Mouse (Mus musculus) inflammation-experienced regulatory T-cells, adult 6 months (primary cell): ENCODE data around the gene Zdhhc6. TPM values are rescaled to one million over a fixed set of nuclear protein-coding genes. Genes with fewer than 3 reads are reported as not detected.

ENCODE experiments used
- ATAC-seq: one replicate; pipeline ENCODE4 v1.8.0; 2017
- polyA plus RNA-seq, 3 experiments: library from polyadenylated mRNA; unstranded; fragments of 100-300 nt; shearing (Covaris generic); gene quantifications; one replicate each; pipeline ENCODE4 v1.2.1; 2017

Gene Zdhhc6
- polyA plus RNA-seq, 3 experiments from 2014 or later = 59.2 to 70.5 (median 65.2) TPM

GRCm38 (mm10) chr19:55256156-55256555 is 59.7 kb downstream of the Zdhhc6 start:
- no peak for ATAC-seq

DNA sequence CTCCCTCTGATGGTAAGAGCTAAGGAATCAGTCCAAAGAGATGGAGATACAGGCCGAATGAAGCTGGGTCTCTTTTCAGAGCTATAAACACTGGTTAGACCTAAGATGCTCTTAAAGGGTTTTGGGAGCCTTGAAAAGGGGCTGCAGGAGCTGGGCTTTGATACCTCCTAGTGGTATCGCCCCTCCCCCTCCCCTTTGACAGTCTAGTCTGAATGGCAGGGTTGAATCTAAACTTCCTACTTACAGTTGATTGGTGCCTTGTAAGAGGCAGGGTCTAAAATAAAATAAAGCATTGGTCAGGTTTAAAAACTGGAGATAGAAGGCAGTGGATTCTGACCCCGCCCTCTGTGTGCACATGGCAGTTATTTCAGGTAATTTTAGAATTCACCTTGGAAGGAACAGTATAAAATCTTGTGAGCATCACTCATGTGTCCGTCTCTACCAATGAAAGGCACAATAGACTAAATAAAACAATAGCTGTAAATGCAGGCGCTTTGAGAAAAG is 61.3 kb downstream of the Zdhhc6 start:
- ATAC-seq = peak; percentile 57

DNA sequence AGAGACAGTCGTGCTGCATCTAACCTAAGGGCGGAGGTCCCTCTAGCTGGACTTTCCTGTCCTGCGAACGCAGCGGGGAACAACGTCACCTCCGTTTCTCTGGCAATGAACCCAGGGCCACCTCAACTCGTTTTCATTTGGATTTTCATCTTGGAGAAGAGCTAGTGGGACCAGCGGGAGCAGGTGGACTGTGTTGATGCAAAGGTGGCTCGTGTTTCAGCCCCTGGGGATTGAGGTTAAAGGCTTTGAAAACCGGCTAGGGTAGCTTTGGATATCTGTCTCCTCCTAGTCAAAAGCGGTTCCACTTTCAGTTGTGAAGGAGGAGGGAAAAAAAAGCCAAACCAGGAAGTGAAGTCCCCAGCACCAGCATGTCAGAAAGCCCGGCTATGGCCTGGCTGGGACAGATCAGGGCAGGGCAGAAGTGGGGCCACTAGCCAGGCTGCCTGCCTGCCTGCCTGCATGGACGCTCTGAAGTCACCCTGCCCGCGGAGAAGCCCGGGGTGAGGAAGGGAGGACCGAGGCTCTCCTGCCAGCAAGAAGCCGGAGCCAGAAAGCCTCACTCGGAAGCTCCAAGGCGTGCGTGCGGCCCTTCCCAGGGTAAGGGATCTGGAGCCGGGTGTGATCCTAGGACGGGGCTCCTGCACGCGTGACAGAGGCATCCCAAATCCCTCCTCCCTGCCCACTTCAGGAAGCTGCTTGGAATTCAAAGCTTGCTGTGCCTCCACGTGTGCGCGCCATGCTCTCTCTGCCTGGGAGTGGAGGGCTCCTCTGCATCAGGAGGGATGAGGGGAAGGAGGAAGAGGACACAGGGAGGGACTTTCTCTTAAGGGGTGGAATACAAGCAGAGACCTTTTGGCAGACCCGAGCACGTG is 62.0 kb downstream of the Zdhhc6 start:
- ATAC-seq = peak; percentile 80

DNA sequence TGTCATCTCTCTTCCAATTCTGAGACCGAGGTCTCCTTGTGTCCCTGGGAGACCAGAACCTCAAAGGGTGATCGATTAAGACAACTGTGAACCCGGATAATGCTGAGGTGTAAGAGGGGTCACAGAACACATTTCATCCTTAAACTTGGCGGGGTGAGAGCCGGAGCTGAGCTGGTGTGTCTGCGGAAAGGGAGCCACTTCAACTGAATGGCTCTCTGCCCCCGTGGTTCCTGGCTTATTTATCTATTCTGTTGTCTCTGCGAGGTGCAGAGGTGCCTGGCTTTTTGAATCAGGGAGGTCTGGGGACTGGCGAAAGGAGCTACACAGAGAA is 62.6 kb downstream of the Zdhhc6 start:
- peak; percentile 27 for ATAC-seq

DNA sequence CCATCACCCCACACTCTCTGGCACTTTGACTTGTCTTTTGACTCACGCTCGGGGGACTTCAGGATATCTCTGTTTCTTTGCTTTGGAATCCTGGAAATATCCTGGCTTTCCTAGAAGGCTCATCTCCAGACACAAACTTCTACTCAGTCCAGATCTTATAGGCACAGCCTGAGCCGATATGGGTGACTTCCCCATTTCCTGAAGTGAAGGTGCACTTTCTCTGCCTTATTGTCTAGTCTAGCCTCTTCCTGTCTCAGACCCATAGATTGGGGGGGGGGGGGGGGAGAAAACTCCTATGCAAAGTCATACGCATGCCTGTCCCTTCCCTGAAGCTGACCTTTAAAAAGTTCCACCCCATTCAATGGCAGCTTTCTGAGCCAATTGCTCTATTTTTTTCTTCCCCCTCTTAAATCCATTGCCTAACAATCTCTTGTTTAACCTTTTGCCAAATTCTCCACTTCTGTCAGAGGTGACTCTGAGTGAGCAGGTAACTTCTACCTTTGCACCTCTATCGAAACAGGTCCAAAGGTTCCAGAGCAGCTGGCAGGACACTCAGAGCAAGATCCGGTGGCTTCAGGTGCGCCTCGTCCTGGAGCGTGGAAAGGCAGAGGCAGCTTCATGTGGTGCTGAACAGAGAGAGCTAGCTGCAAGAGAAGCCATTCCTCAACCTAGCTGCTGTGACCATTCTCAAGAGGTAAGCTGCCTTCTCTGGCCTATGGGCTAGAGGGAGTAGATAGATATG is 64.3 kb downstream of the Zdhhc6 start, which contains the start of gene Acsl5:
TSS of gene Acsl5 (plus strand) at position 556 of the 742 bp plus-strand sequence.
- no peak for ATAC-seq

DNA sequence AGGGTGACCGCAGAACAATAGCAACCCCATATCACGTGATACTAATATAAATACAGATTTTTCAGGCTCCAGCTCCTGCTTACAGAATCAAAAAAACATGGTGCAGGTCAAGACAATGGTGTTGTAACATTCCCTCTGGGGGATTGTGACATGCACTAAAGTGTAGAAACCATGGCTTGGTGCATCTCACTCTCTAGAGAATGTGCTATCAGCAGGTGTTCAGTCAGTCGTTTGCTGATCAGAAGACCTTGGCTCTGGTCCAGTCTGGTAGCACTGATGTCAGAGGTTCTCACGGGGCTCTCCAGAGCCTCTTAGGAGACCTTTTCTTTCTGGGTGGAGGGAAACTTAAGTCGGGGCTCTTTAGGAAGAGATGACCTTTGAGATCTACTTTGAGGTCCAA is 65.4 kb downstream of the Zdhhc6 start:
- ATAC-seq = no peak

DNA sequence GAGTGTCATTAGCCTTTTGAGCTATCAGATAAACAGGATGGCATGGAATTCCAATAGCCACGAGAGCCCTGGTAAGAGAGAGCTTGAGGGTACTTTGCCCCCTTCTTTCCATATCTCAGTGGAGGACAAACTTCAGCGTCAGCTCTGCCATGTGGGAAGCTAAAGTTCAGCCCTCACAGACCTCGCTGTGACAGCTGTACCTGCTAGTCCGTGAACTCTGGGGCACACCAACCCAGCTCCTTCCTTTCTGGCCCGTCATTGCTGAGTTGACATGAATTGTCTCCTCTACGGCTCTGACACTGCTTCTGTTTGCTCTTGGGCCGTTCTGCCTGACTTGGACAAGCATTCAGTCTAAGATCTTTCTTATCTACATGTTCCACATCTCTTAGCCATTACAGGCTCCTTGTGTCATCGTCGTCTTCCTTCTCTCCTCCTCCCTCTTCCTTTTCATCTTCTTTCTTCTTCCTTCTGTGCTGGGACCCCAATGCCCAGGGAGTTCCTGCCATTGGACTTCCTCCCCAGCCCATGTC is 67.8 kb downstream of the Zdhhc6 start:
- no peak for ATAC-seq

DNA sequence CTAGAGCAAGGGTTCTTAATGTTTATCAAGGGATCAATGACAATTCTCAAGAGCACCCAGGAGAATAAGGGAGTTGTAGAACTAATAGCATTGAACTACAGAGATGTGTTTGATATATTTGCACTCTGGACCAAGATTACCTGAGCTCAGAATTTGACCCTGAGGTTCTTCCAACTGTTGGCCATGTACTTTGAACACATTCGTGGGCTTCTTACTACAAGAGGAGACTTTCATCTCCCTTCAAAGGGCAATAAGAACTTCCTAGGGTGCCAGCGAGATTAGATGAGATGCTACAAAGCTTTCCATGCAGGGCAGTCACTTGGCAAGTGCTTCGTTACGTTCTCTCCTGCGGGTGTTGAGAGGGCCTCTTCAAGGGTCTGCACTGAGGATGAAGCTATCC is 68.3 kb downstream of the Zdhhc6 start:
- ATAC-seq = no peak

- no peak for ATAC-seq
Observed at GRCm38 (mm10) chr19:55244791-55245231, 71.0 kb downstream of the Zdhhc6 start.

DNA sequence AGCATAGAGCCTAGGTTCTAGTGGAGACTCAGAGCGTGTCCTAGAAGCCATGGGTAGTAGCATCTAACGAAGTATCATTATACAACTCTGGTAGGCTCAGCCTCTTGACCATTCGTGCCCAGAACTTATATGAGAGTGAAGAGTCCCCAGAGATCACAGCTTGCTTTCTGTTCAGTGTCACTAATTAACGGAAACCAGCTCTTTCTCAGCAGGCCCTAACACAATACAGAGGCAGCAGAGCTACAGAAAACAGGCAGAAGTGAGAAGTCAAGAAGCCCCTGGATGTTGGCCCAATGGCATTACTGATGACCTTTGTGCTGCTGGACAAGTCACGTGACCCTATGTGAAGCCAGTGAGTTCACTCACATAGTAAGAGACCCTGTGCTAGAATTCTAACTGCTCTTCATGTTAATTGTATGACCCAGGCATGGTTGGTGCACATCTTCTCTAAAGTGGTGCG is 74.6 kb downstream of the Zdhhc6 start, which contains the start of gene Gucy2g:
TSS of gene Gucy2g (minus strand) at position 51 of the 460 bp plus-strand sequence.
- no peak for ATAC-seq

DNA sequence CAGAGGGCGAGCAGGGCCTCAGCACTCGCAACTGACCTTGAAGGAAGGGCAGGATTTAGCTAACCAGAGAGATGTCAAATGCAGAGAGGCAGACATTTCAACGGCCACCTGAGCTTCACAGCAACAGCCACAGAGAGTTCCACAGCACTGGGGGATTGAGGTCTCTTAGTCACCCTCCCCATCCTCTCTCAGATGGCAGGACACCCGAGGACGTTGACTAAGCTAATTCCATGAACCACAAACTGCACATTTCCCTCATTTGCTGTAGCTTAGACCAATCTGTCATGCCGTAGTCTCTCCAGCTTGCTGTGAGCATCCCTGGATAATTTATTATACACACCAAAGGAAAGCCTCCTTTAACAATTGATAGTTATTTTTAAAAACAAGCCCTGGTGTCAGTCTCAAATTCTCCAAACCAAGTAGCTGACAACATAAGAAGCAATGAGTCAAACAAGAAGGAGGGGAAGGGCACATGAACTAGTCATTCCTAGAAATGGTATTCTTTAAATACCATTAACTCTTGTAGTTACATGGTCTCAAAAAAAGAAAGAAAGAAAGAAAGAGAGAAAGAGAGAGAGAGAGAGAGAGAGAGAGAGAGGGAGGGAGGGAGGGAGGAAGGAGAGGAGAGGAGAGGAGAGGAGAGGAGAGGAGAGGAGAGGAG is 75.9 kb downstream of the Zdhhc6 start:
- no peak for ATAC-seq

- ATAC-seq = no peak
Observed at GRCm38 (mm10) chr19:55236564-55236963, 79.3 kb downstream of the Zdhhc6 start.

- no peak for ATAC-seq
Observed at GRCm38 (mm10) chr19:55236026-55236425, 79.8 kb downstream of the Zdhhc6 start.

GRCm38 (mm10) chr19:55232136-55232535 is 83.7 kb downstream of the Zdhhc6 start:
- no peak for ATAC-seq

DNA sequence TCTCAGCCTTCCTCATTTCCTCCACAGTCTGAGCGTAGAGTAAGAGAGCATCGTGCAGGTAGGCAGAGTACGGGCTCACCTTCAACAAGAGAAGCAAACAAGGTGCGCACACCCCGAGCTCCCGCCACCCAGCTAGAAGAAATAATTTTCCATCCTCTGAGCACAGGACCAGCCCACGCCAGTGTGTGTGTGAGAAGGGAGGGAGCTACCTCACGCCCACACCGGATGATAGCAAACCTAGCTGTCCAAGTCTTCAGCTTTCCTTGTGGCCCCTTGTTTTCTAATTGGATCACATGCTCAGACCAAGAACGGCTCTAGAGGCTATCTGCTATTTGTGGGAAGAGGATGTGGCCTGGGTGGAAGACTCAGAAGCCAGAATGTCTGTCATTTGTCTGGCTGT is 84.8 kb downstream of the Zdhhc6 start:
- no peak for ATAC-seq

DNA sequence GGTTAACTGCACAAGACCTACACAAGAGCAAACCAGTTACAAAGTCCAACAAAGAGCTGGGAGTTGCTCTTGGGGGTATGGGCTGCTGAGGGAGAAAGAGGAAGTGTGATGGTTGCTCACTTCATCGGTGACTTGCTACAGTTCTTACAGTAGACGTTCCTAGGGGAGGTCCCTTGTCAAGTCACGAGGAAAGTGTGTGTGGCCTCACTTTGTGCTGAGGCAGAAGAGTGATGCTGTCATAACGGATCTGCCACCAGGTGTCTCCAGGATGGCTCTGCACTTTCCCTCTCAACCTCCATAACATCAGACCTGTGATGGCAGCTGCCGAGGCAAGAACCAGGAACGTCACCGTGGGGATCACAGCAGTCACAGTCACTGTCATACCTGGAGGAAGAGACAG is 88.7 kb downstream of the Zdhhc6 start:
- no peak for ATAC-seq

DNA sequence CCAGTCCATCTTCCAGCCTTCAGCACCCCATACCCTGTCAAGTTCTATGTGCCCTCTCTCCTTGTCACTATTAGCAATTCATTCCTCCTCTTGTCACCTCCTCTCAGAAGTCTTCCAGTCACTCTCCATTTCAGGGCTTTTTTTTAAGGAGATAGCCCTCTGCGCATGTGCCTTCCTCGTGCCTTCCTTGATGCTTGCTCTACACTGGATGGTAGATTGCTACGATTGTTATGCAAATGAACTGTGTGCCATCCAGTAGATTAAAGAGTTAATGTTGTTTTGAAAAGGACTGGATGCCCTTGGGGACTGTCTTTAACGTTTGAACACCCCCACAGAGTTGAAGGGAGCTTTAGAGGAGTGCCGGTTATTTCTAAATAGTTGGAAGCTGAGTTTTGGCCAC is 89.2 kb downstream of the Zdhhc6 start:
- no peak for ATAC-seq

- ATAC-seq = no peak
Observed at GRCm38 (mm10) chr19:55222268-55222667, 93.6 kb downstream of the Zdhhc6 start.
